Mouse (Mus musculus): ENCODE data around the gene Gprc5c. TPM values are rescaled to one million over a fixed set of nuclear protein-coding genes. Genes with fewer than 3 reads are reported as not detected.

The Gprc5c gene
- polyA plus RNA-seq, 1 experiment from 2014 or later, result 29.7 TPM

DNA sequence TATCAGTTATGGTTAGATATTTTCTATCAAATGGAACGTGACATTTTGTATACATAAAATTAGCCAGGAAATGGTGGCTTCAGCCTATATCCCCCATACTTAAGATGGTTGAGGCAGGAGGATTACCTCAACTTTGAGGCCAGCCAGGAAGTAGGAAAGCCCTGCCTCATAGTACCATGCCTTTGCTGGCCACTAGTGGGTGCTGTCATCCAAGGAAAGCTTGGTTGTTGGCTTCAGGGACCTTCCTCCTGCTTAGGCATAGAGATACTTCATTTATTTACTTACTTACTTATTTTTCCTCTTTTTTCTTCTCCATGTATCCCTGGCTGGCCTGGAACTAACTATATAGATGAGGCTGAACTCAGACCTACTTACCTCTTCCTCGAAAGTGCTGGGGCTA lies 7.7 kb downstream of the Gprc5c start:
- H3K4me1 ChIP-seq, result no peaks in the 10 kb centered on the region
- H3K4me3 ChIP-seq, result no peak overlapping the region
- ATAC-seq (ENCODE audit: low FRiP score), result no peak
- H3K4me2 ChIP-seq (replicated peaks), result no peak overlapping the region
- H3K27ac ChIP-seq, result no peak overlapping the region
- no peak overlapping the region for H3K9ac ChIP-seq
- peaks cover 12% of the 10 kb centered on the region for H3K27me3 ChIP-seq
- WGBS, result 96% methylated on average over 2 of the region's 2 CpGs
- H3K9me3 ChIP-seq (replicated peaks), result no peaks in the 10 kb centered on the region
- H3K36me3 ChIP-seq, result no peaks in the 10 kb centered on the region

- Histone ChIP-seq H3K4me1 (peaks cover 4% of the 10 kb centered on the region; the same call in 1 of the 2 replicates), H3K9ac (no peak overlapping the region), H3K36me3 (no peaks in the 10 kb centered on the region), H3K4me2 (replicated peaks) (no peak overlapping the region), H3K4me3 (no peak overlapping the region), H3K9me3 (replicated peaks) (no peaks in the 10 kb centered on the region), H3K27ac (no peak overlapping the region), H3K27me3 (no peaks in the 10 kb centered on the region)
- ATAC-seq (ENCODE audit: low FRiP score), result no peak
- WGBS, result 84% methylated on average over 2 of the region's 2 CpGs
Observed at GRCm38 (mm10) chr11:114861057-114861456, 10.1 kb downstream of the Gprc5c start.

- no peak overlapping the region for H3K4me3 ChIP-seq
- no peak overlapping the region for H3K4me2 ChIP-seq (replicated peaks)
- no peak overlapping the region for H3K9ac ChIP-seq
- no peak for ATAC-seq (ENCODE audit: low FRiP score)
- 90% methylated on average over 3 of the region's 3 CpGs for WGBS
- no peaks in the 10 kb centered on the region for H3K36me3 ChIP-seq
- no peaks in the 10 kb centered on the region for H3K27me3 ChIP-seq
- no peak overlapping the region for H3K27ac ChIP-seq
- no peaks in the 10 kb centered on the region for H3K9me3 ChIP-seq (replicated peaks)
- peaks cover 13% of the 10 kb centered on the region for H3K4me1 ChIP-seq
Observed at GRCm38 (mm10) chr11:114862687-114863086, 11.7 kb downstream of the Gprc5c start.

DNA sequence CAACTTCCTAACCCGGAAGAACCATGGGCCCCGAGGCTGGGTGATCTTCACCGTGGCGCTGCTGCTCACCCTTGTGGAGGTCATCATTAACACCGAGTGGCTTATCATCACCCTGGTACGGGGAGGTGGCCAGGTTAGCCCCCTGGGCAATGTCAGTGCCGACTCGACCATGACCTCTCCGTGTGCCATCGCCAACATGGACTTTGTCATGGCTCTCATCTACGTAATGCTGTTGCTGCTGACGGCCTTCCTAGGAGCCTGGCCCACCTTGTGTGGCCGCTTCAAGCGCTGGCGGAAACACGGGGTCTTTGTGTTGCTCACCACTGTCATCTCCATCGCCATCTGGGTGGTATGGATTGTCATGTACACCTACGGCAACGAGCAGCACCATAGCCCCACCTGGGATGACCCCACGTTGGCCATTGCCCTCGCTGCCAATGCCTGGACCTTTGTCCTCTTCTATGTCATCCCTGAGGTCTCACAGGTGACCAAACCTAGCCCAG lies 13.0 kb downstream of the Gprc5c start:
- ATAC-seq (ENCODE audit: low FRiP score), result no peak
- Histone ChIP-seq H3K36me3 (no peaks in the 10 kb centered on the region), H3K9me3 (replicated peaks) (no peaks in the 10 kb centered on the region), H3K4me1 (peaks cover 13% of the 10 kb centered on the region), H3K4me3 (no peak overlapping the region), H3K27ac (no peak overlapping the region), H3K27me3 (no peaks in the 10 kb centered on the region), H3K9ac (no peak overlapping the region), H3K4me2 (replicated peaks) (no peak overlapping the region)
- 95% methylated on average over 21 of the region's 21 CpGs for WGBS

GRCm38 (mm10) chr11:114865999-114866398 lies 15.0 kb downstream of the Gprc5c start:
- peaks cover 13% of the 10 kb centered on the region for H3K4me1 ChIP-seq
- no peak overlapping the region for H3K4me2 ChIP-seq (replicated peaks)
- no peak overlapping the region for H3K4me3 ChIP-seq
- no peaks in the 10 kb centered on the region for H3K9me3 ChIP-seq (replicated peaks)
- no peak overlapping the region for H3K9ac ChIP-seq
- whole genome bisulfite sequencing, result 75% methylated on average over 5 of the region's 5 CpGs
- H3K27me3 ChIP-seq, result no peaks in the 10 kb centered on the region
- no peaks in the 10 kb centered on the region for H3K36me3 ChIP-seq
- no peak overlapping the region for H3K27ac ChIP-seq
- no peak for ATAC-seq (ENCODE audit: low FRiP score)

GRCm38 (mm10) chr11:114866486-114867360 lies 15.8 kb downstream of the Gprc5c start:
- no peak overlapping the region for H3K4me2 ChIP-seq (replicated peaks)
- H3K4me3 ChIP-seq, result no peak overlapping the region
- no peak overlapping the region for H3K9ac ChIP-seq
- peaks cover 13% of the 10 kb centered on the region for H3K4me1 ChIP-seq
- 52% methylated on average over 10 of the region's 10 CpGs for WGBS
- H3K27me3 ChIP-seq, result no peaks in the 10 kb centered on the region
- H3K36me3 ChIP-seq, result no peaks in the 10 kb centered on the region
- H3K27ac ChIP-seq, result no peak overlapping the region
- no peak for ATAC-seq (ENCODE audit: low FRiP score)
- H3K9me3 ChIP-seq (replicated peaks), result no peaks in the 10 kb centered on the region

DNA sequence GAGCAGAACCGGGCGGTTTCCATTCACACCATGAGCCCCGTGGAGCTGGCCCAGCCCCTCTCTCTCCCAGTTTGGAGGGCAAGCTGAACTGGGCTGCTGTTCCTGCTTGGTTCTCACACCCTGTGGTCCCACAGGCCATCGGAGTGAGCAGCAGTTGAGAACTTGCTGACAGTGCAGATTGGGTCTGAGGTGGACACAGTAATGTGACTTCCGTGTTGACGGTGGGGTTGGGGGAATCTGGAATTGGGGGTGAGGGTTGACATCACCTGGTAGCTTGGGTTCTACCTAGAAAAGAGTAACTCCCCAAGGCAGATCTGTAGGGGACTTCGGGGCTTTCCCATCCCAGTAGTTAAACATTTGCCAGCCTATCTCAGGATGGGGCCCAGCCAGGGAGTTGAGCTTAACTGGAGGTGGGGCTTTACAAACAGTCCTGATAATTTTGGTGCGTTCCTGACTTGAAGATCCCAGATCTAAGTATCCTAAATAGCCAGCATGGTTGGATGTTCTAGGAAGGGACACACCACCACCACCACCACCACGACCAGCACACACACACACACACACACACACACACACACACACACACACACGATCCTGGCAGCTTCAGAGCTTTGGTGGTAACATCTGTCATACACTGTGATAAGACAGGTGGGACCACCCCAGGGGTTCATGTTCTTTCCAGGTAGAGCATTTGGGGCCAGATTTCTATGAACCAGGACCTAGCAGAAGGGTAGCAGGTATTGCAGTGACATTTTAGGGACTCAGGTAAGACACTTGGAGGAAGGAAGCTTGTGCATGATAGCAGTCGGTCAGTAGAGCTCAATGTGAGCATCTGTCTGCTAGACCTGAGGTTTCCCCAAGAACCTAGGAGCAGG lies 16.6 kb downstream of the Gprc5c start:
- WGBS, result 69% methylated on average over 11 of the region's 11 CpGs
- no peak overlapping the region for H3K9ac ChIP-seq
- H3K27me3 ChIP-seq, result no peaks in the 10 kb centered on the region
- no peak for ATAC-seq (ENCODE audit: low FRiP score)
- no peak overlapping the region for H3K4me2 ChIP-seq (replicated peaks)
- H3K4me1 ChIP-seq, result peaks cover 15% of the 10 kb centered on the region
- H3K36me3 ChIP-seq, result no peaks in the 10 kb centered on the region
- H3K27ac ChIP-seq, result no peak overlapping the region
- no peak overlapping the region for H3K4me3 ChIP-seq
- no peaks in the 10 kb centered on the region for H3K9me3 ChIP-seq (replicated peaks)

DNA sequence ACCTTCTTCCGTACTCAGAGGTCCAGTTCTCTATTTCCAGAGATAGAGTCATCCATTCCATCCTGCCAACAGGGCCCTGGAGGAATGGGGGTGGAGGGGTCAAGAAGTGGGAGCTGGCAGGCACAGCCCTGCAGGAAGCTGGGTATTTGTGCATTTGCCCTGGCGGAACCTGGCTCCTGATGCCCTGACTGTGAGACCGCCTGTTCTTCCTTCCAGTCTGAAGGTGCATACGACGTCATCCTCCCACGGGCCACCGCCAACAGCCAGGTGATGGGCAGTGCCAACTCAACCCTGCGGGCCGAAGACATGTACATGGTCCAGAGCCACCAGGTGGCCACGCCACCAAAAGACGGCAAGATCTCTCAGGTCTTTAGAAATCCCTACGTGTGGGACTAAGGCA lies 17.3 kb downstream of the Gprc5c start:
- ATAC-seq (ENCODE audit: low FRiP score), result no peak
- peaks cover 22% of the 10 kb centered on the region for H3K4me1 ChIP-seq
- H3K4me3 ChIP-seq, result no peak overlapping the region
- H3K4me2 ChIP-seq (replicated peaks), result no peak overlapping the region
- H3K27ac ChIP-seq, result no peak overlapping the region
- H3K27me3 ChIP-seq, result no peaks in the 10 kb centered on the region
- H3K9me3 ChIP-seq (replicated peaks), result no peaks in the 10 kb centered on the region
- H3K9ac ChIP-seq, result no peak overlapping the region
- no peaks in the 10 kb centered on the region for H3K36me3 ChIP-seq
- WGBS, result 96% methylated on average over 12 of the region's 12 CpGs

DNA sequence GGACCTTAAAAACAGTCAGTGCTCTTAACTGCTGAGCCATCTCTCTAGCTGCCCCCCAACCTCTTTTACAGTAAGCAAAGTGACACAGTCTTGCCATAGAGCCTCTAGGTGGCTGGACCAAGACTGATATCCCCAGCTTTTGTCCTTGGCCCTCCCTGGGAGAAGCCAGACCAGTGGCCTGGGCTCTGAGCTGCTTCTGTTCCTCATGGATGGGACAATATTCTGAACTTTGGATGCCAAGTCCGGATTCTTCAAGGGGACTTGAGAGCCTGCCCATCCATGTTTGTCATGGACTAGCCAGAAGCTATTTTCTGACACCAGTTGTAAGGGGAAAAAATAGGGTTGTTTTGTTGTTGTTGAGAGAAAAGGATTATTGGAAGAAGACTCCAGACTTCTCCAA lies 18.8 kb downstream of the Gprc5c start:
- Histone ChIP-seq H3K27ac (no peak overlapping the region), H3K4me2 (replicated peaks) (no peak overlapping the region), H3K9ac (no peak overlapping the region), H3K27me3 (no peaks in the 10 kb centered on the region), H3K4me1 (peaks cover 35% of the 10 kb centered on the region), H3K4me3 (no peak overlapping the region), H3K9me3 (replicated peaks) (no peaks in the 10 kb centered on the region), H3K36me3 (no peaks in the 10 kb centered on the region)
- 85% methylated on average over 1 of the region's 1 CpGs for WGBS
- ATAC-seq (ENCODE audit: low FRiP score), result no peak

GRCm38 (mm10) chr11:114871540-114871939 lies 20.6 kb downstream of the Gprc5c start:
- WGBS, result 86% methylated on average over 2 of the region's 2 CpGs
- H3K9ac ChIP-seq, result no peak overlapping the region
- H3K27ac ChIP-seq, result no peak overlapping the region
- H3K27me3 ChIP-seq, result no peaks in the 10 kb centered on the region
- H3K4me1 ChIP-seq, result peaks cover 37% of the 10 kb centered on the region
- H3K9me3 ChIP-seq (replicated peaks), result no peaks in the 10 kb centered on the region
- H3K4me3 ChIP-seq, result no peak overlapping the region
- H3K36me3 ChIP-seq, result no peaks in the 10 kb centered on the region
- H3K4me2 ChIP-seq (replicated peaks), result no peak overlapping the region
- no peak for ATAC-seq (ENCODE audit: low FRiP score)

DNA sequence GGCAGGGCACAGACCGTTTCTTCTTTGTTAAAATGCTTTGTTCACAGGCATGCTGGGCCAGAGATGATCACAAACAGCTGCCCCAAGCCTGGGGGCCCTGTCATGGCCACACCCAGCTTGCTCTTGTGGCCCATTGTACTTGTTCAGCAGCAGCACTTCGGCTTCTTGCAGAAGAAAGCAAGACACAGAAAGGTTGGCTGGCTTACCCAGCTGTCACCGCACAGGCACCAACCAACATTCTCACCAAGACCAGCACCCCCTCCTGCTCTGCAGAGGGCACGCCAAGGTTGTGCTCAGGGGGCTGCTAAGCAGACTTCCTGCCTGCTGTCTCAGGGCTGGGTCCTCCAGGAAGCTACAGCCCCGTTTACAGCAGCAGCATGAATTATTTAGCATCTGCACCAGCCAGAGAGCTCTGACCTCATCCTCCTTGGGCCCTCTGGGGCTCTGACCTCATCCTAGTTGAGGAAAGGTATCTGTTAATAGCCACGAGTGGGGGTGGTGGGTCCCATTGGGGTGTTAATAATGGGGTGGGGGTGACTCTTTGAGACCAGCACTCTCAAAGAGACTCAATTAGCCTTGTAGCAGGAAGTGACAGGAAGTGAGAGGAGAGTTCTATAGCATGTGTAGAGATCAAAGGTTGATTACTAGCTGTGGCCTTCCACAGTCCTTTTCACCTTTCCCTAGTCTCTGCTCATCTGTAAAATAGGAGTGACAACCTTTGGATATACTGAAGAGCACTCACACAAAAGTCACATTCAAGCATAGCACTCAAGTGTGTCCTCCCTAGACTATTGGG lies 22.3 kb downstream of the Gprc5c start:
- peak; percentile 41; the same call in 1 of the 2 replicates for ATAC-seq (ENCODE audit: low FRiP score)
- H3K9me3 ChIP-seq (replicated peaks), result no peaks in the 10 kb centered on the region
- H3K36me3 ChIP-seq, result no peaks in the 10 kb centered on the region
- peaks cover 33% of the 10 kb centered on the region for H3K4me1 ChIP-seq
- H3K9ac ChIP-seq, result 0 out of 2 replicates have a peak overlapping the region, but pooled peaks have one; percentile 6
- H3K4me2 ChIP-seq (replicated peaks), result no peak overlapping the region
- no peaks in the 10 kb centered on the region for H3K27me3 ChIP-seq
- H3K4me3 ChIP-seq, result no peak overlapping the region
- H3K27ac ChIP-seq, result peak overlapping the region; percentile 56
- 13% methylated on average over 6 of the region's 6 CpGs for WGBS
